Mouse (Mus musculus): ENCODE data around the gene Abracl. TPM values are rescaled to one million over a fixed set of nuclear protein-coding genes. Genes with fewer than 3 reads are reported as not detected.
A peak's percentile ranks its signal among the peaks of the same experiment; 100 is the strongest.

The Abracl gene
- total RNA-seq, 2 experiments from 2014 or later, result 18.6 to 21.4 TPM

GRCm38 (mm10) chr10:18034408-18034807 is 11.3 kb upstream of the Abracl start:
- no peak for DNase-seq (ENCODE audit: low spot score in 2 of 2)

DNA sequence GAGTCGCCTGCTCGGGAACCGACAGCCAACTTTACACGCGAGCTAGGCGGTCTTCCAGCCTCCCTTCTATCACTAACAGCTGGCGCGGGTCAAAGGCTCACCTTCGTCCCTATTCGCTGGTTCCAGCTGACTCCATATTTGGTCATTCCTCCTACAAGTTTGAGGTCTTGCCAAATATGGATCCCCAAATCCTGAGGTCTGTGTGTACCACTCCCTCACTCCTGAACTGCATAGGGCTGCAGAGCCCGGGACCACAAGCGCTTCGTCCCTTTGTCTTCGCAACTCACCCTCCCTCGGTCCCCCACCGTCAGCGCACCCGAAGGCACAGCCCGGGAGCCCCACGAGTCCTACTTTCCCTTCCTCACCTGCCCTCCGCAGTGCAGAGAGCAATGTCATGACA is 776 bp downstream of the Abracl start:
- peak; percentile 47 to 54 for DNase-seq (ENCODE audit: low spot score in 2 of 2)

GRCm38 (mm10) chr10:18021576-18022311 is 1.3 kb downstream of the Abracl start:
- DNase-seq (ENCODE audit: low spot score in 2 of 2), result no peak

GRCm38 (mm10) chr10:18020846-18021245 is 2.2 kb downstream of the Abracl start:
- DNase-seq (ENCODE audit: low spot score in 2 of 2), result no peak

GRCm38 (mm10) chr10:18020443-18020842 is 2.6 kb downstream of the Abracl start:
- DNase-seq (ENCODE audit: low spot score in 2 of 2), result no peak

GRCm38 (mm10) chr10:18011761-18012160 is 11.3 kb downstream of the Abracl start:
- DNase-seq (ENCODE audit: low spot score in 2 of 2), result no peak

DNA sequence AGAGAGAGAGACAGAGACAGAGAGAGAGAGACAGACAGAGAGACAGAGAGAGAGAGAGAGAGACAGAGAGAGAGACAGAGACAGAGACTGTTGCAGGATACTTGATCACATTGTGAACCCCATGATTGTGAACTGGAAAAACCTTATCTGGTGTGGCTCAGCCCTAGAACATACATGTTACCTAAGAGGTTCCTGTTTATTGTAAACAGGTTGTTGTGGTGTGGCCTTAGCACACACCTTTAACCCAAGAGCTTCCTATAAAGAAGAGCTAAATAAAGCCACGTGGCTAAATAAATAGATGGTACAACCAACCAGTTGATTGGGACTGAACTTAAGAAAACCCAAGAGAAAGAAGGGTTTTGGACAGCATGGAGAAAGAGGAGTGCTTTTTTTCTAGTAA is 13.3 kb downstream of the Abracl start:
- no peak for DNase-seq (ENCODE audit: low spot score in 2 of 2)

- no peak for DNase-seq (ENCODE audit: low spot score in 2 of 2)
Observed at GRCm38 (mm10) chr10:18008118-18008517, 15.0 kb downstream of the Abracl start.

- no peak for DNase-seq (ENCODE audit: low spot score in 2 of 2)
Observed at GRCm38 (mm10) chr10:18007243-18007642, 15.8 kb downstream of the Abracl start.

GRCm38 (mm10) chr10:18006756-18007155 is 16.3 kb downstream of the Abracl start:
- no peak for DNase-seq (ENCODE audit: low spot score in 2 of 2)

GRCm38 (mm10) chr10:18005136-18005955 is 17.7 kb downstream of the Abracl start:
- DNase-seq (ENCODE audit: low spot score in 2 of 2), result no peak

GRCm38 (mm10) chr10:18003966-18004637 is 19.0 kb downstream of the Abracl start:
- no peak for DNase-seq (ENCODE audit: low spot score in 2 of 2)

DNA sequence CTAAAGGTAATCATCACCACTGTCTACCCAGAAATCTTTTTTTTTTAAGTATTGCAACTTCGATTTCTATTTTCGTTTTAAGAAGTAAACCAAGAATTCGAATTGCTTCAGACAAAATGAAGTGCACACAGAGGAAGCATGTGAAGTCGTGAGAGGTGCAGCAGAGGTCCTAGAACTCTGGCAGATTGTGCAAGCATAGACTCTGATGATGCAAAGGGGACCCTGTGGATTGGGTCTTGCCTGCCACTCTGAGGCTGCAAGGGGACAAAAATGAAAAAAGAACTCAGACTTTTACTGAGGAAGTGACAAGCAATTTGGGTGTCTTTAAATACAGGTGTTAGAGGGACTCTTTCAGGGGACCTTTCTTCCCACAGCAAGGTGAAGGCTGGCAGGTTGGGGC is 32.5 kb downstream of the Abracl start:
- no peak for DNase-seq (ENCODE audit: low spot score in 2 of 2)

GRCm38 (mm10) chr10:17989136-17989535 is 34.0 kb downstream of the Abracl start:
- no peak for DNase-seq (ENCODE audit: low spot score in 2 of 2)

- no peak for DNase-seq (ENCODE audit: low spot score in 2 of 2)
Observed at GRCm38 (mm10) chr10:17987823-17988423, 35.2 kb downstream of the Abracl start.

DNA sequence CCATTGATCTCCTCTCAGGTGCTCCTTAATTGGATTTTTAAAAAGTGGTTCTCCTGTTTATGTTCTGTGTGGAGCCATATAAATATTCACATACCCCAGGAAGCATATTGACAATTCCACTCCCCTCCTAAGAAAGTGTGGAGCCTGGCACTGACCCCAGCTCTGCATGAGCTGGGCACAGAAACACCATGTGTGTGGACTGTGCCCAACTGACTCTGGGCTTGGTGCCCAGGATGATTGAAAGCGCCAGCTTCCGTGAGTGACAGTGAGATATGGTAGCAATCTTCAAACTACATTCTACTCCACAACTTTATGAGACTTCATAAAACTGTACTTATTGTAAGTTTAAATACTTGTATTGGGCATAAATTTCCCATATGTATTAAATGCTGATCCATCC is 39.8 kb downstream of the Abracl start:
- no peak for DNase-seq (ENCODE audit: low spot score in 2 of 2)

DNA sequence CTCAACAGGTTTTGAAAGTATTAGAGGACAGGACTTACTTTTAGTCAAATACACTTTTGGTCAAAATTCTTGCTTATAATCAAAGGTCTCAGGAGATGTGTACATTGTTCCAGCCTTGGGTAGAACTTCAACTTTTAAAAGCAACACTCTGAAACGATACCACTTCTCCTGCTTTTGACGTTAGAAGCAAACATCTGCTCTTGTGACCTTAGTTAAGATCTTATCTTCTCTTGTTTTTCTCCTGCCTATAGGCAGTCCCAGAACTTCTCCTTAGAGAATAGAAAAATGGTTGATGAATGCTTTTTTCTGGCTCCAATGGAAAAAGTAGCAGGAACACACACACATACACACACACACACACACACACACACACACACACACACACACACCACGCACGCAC is 57.0 kb downstream of the Abracl start:
- no peak for DNase-seq (ENCODE audit: low spot score in 2 of 2)

Measured in adrenal gland, adult 18-20 months (tissue).